Mouse (Mus musculus) kidney, postnatal 10 days (tissue): ENCODE data around the gene 1700025B11Rik.
A peak's percentile ranks its signal among the peaks of the same experiment; 100 is the strongest.
"Not testable (repeated sequence)": the region's sequence is repeated elsewhere in the genome, so short reads cannot be mapped to it uniquely, and the experiment has no call there.

Experiments
- DNase-seq: peaks from one replicate; pipeline ENCODE4 v3.0.0; 2021; ENCODE audit warnings: mixed read lengths

1700025B11Rik gene

GRCm38 (mm10) chr15:77561792-77562191 is at the start of gene 1700025B11Rik:
Gene 1700025B11Rik (minus strand): TSS chr15:77561892.
- DNase-seq: no peak

DNA sequence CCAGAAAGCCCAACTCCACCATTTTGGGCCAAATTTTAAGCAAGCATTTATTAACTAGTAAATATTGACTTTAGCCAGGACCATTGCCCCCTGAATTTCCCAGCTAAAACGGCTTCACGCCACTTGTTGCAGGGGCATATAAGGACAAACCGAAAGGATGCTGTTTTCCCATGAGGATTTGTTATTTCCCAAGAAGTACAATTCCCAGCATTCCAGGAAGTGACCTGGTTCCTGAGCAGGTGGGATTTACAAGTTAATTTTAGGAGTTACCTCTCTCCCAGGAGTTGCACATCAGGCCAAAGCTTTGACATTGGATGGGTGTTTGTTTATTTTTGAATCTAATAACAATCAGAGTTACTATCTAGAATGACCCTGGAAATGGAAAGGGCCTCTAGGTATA is 44.4 kb upstream of the 1700025B11Rik start:
- no peak for DNase-seq

- no peak for DNase-seq
Observed at GRCm38 (mm10) chr15:77598958-77599357, 37.3 kb upstream of the 1700025B11Rik start, which contains the start of gene Gm36245. Gene Gm36245 (plus strand): TSS chr15:77599258.

DNA sequence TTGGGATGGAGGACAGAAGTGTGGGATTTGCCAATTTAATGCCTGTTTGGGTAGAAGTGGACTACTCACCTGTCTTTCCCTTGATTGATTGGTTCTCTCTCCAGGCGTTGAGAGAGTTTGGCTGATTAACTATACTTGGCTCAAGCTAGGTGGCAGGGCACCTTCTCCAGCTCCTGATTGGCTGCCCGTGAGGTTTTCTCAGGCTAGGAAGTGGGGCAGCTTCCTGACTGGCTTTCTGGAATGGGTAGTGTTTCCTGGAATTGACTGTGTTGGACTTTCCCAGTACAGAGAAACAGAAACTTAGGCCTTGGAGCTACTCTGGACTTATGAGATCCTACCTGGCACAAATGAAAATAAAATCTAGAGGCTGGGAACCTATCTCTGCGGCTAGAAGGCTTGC is 36.7 kb upstream of the 1700025B11Rik start:
- peak; percentile 12 for DNase-seq

GRCm38 (mm10) chr15:77595961-77596360 is 34.3 kb upstream of the 1700025B11Rik start, which contains the start of gene Apol10b:
Gene Apol10b (minus strand): TSS chr15:77596125.
- DNase-seq: no peak

DNA sequence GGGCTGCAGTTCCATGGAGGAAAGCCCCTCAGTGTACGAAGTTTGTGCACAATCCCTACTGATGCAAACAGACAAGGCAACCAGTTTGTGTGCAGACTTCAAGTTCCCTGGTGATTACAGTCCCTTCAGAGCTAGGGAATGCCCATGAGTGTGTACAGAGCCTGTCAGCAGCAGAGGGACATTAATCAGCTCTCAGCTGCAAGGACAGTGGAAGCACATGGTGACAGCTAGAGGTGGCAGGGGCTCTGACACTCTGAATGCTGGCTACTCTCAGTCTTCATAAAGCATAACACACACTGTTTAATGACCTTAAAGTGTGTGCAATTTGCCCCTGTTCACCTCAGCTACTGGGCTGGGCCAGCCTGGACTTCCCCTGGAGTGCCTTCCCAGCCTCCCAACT is 31.9 kb upstream of the 1700025B11Rik start:
- DNase-seq: no peak

GRCm38 (mm10) chr15:77590881-77591280 is 29.2 kb upstream of the 1700025B11Rik start:
- peak; percentile 37 for DNase-seq

DNA sequence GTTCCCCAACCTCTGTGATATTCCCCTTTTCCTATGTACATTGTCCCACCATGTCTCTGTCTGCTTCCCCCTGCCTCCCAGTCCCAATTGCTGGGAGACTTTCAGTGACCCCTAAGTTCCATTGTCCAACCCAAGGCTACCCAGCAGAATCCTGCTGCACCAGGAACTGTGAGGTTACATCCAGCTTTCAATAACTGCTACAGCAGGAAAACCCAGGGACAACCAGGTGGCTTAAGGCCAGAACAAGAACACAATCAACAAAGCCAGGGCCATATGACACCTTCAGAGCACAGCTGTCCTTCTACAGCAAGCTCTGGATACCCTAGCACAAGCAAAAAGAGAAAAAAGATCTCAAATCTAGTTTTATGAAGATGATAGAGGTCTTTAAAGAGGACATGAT is 27.3 kb upstream of the 1700025B11Rik start:
- no peak for DNase-seq

DNA sequence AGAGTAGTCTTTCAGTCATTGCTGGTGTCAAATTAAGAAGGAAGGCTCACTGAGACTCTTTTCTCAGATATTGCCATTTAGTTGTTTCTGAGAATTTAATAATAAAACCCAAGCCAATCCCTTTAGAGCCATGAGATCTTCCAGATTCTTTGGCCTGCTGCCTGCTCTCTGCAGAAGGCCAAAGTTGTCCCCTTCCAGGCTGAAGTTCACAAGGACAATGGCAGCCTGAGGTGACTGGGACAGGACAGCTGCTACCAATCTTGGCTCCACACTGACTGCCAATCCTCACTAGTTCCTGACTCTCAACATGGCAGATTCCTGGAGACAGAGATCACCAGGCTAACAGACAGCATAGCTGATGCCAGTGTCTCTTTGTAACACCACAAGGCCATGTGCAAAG is 25.3 kb upstream of the 1700025B11Rik start:
- DNase-seq: peak; percentile 47

GRCm38 (mm10) chr15:77581681-77582080 is 20.0 kb upstream of the 1700025B11Rik start:
- DNase-seq: peak; percentile 55

DNA sequence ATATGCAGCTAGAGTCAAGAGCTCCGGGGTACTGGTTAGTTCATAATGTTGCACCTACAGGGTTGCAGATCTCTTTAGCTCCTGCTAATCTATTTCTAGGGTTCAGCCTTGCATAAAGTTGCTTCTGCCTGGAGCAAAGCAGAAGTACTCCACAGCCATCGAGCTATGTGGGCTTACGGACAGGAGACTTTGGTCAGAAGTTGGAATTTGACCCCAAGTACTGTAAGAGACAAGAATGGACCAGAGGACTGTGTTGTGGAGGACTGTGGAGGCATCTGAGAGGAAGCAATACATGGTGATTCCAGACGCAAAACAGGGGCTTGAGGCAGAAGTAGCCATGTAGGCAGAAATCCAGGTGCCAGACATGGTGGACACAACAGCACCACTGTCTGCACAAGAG is 17.6 kb upstream of the 1700025B11Rik start:
- DNase-seq: no peak

GRCm38 (mm10) chr15:77578801-77579200 is 17.1 kb upstream of the 1700025B11Rik start:
- no peak for DNase-seq

DNA sequence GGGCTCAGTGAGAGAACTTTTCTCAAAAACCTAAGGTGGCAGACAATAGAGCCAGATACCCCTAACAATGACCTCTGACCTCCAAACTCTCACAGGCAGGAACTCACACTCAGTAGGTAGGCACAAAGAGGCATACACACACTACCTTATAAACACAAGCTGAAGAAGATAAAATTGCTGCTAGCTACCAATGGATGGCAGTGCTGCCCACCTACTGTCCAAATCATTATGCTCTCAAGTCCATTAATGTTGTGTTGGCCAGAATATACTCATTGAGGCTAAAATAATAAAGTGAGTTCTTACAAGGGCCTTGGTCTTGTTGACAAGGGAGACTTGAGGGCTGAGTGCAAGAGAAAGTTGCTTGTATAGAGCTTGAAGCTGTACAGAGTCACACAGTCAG is 1.5 kb upstream of the 1700025B11Rik start:
- no peak for DNase-seq

DNA sequence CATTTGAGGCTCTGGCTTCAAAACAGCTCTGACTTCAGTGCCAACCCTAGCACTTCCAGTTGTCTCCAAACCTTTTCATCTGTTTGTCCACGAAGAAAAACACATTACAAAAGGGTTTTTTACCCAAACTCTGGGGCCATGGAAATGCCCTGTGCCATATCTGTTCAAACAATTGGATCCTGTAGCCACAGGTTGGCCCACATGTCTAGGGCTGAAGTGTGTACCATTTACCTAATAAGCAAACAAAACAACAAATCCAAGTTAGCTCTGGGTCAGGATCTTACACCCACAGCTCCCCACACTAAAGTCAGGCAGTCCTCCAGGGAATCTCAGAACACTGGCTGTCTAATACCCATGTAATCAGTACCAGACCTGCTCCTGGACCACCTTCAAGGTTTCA is 22.5 kb downstream of the 1700025B11Rik start:
- DNase-seq: not testable (repeated sequence)

- DNase-seq: no peak
Observed at GRCm38 (mm10) chr15:77533216-77533615, 28.5 kb downstream of the 1700025B11Rik start, which contains the start of gene Apol7c. Gene Apol7c (minus strand): TSS chr15:77533316.

GRCm38 (mm10) chr15:77523186-77523843 is 38.4 kb downstream of the 1700025B11Rik start:
- peak; percentile 86 for DNase-seq

GRCm38 (mm10) chr15:77520596-77520995 is 41.1 kb downstream of the 1700025B11Rik start:
- not testable (repeated sequence) for DNase-seq
